Mouse (Mus musculus): ENCODE measurements around the gene Trarg1. TPM values are rescaled to one million over a fixed set of nuclear protein-coding genes. Genes with fewer than 3 reads are reported as not detected.

Trarg1 gene
- polyA plus RNA-seq, 1 experiment, result 0.19 TPM

GRCm38 (mm10) chr11:76659138-76659930 lies 20.3 kb upstream of the Trarg1 start:
- no peaks in the 10 kb centered on the region for H3K4me1 ChIP-seq (ENCODE audit: control insufficient read depth, insufficient read depth, low read length)
- TF ChIP-seq POLR2A (IDR thresholded peaks at IDR 0.05; ENCODE audit: control insufficient read depth, low read depth, low read length), result no peak
- no peak for TF ChIP-seq CTCF (IDR thresholded peaks at IDR 0.05; ENCODE audit: control insufficient read depth, insufficient read depth, insufficient replicate concordance, low read depth, low read length)
- H3K27me3 ChIP-seq (ENCODE audit: control insufficient read depth, insufficient read depth, low read length), result no peaks in the 10 kb centered on the region
- no peak overlapping the region for H3K27ac ChIP-seq (ENCODE audit: control insufficient read depth, insufficient read depth, low read depth, low read length)
- H3K36me3 ChIP-seq (ENCODE audit: control insufficient read depth, insufficient read depth, low read length), result no peaks in the 10 kb centered on the region
- no peak overlapping the region for H3K4me3 ChIP-seq (ENCODE audit: control insufficient read depth, low read depth, low read length)

DNA sequence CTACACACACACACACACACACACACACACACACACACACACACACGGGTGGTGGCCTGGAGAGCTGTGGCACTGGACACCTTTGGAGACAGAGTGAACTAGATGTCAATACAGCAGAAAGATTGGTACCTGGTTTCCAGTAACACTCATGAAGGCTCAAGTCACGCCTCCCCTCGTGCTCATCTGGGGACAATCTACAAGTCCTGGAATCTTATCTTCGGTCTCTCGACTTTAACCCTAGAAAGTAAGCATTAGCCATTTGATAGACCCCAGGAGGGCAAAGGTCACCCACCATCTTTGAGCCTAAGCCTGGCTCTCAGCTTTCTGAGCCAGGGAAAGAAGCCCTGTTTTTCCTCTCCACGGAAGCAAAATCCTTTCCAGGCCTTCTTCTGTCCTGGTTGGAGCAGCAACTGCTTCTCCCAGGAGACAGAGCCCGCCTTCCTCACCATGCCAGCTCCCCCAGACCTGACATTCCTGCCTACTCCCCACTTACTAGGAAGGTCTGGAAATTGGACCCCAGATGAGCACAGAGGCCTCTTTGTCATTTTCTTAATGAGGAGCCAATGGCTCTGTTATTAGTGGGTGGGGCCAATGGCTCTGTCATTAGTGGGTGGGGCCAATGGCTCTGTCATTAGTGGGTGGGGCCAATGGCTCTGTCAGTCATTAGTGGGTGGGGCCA lies 17.7 kb upstream of the Trarg1 start:
- Histone ChIP-seq H3K36me3 (ENCODE audit: control insufficient read depth, insufficient read depth, low read length) (no peaks in the 10 kb centered on the region), H3K27me3 (ENCODE audit: control insufficient read depth, insufficient read depth, low read length) (peaks cover 5% of the 10 kb centered on the region), H3K4me3 (ENCODE audit: control insufficient read depth, low read depth, low read length) (peak overlapping the region; percentile 34), H3K4me1 (ENCODE audit: control insufficient read depth, insufficient read depth, low read length) (peaks cover 3% of the 10 kb centered on the region; the same call in 1 of the 2 replicates), H3K27ac (ENCODE audit: control insufficient read depth, insufficient read depth, low read depth, low read length) (no peak overlapping the region)
- TF ChIP-seq CTCF (IDR thresholded peaks at IDR 0.05; ENCODE audit: control insufficient read depth, insufficient read depth, insufficient replicate concordance, low read depth, low read length) (no peak), POLR2A (IDR thresholded peaks at IDR 0.05; ENCODE audit: control insufficient read depth, low read depth, low read length) (no peak)

DNA sequence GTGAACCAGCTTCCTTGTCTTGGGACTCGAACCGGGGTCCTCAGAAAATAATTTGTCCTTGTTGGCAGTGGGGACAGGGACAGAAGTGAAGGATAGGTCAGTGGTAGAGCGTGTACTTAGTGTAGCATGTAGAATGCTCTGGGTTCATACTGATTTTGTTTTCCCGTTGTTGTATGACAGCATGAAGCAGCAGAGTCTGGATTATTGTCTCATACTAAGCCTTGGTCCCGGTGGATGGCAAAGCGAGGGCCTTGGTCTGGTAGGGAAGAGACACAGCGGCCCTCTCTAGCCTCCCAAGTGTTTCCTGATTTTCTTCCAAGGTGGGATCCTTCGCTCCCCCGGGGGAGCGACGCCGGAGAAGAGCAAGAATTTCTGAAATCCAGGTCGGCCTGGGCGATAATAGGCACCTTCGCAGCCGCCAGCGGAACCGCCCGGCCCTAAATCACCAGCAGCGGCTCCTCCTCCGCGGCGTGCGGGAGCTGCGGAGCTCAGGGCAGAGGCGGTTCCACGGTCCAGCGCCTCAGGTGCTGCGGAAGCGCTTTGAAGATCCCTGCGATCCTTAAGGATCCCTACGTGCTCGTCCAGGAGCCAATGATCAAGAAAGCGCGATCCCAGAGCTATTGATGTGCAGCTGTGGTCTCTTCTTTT lies 13.5 kb upstream of the Trarg1 start:
- peaks cover 3% of the 10 kb centered on the region; the same call in 1 of the 2 replicates for H3K4me1 ChIP-seq (ENCODE audit: control insufficient read depth, insufficient read depth, low read length)
- peak overlapping the region; percentile 78 for H3K4me3 ChIP-seq (ENCODE audit: control insufficient read depth, low read depth, low read length)
- peaks cover 5% of the 10 kb centered on the region for H3K27me3 ChIP-seq (ENCODE audit: control insufficient read depth, insufficient read depth, low read length)
- TF ChIP-seq POLR2A (IDR thresholded peaks at IDR 0.05; ENCODE audit: control insufficient read depth, low read depth, low read length) (no peak), CTCF (IDR thresholded peaks at IDR 0.05; ENCODE audit: control insufficient read depth, insufficient read depth, insufficient replicate concordance, low read depth, low read length) (no peak)
- no peak overlapping the region for H3K27ac ChIP-seq (ENCODE audit: control insufficient read depth, insufficient read depth, low read depth, low read length)
- no peaks in the 10 kb centered on the region for H3K36me3 ChIP-seq (ENCODE audit: control insufficient read depth, insufficient read depth, low read length)

- peaks cover 5% of the 10 kb centered on the region for H3K27me3 ChIP-seq (ENCODE audit: control insufficient read depth, insufficient read depth, low read length)
- TF ChIP-seq CTCF (IDR thresholded peaks at IDR 0.05; ENCODE audit: control insufficient read depth, insufficient read depth, insufficient replicate concordance, low read depth, low read length), result no peak
- no peak for TF ChIP-seq POLR2A (IDR thresholded peaks at IDR 0.05; ENCODE audit: control insufficient read depth, low read depth, low read length)
Observed at GRCm38 (mm10) chr11:76667807-76668206, 11.8 kb upstream of the Trarg1 start.

GRCm38 (mm10) chr11:76671871-76672475 lies 7.6 kb upstream of the Trarg1 start, which contains the start of gene Bhlha9:
Gene Bhlha9, plus strand, starts transcription at chr11:76672470.
- H3K27ac ChIP-seq (ENCODE audit: control insufficient read depth, insufficient read depth, low read depth, low read length), result no peak within 1 kb of the TSS
- H3K4me1 ChIP-seq (ENCODE audit: control insufficient read depth, insufficient read depth, low read length), result peaks cover 6% of the 10 kb centered on the region
- peak within 1 kb of the TSS; percentile 56 for H3K4me3 ChIP-seq (ENCODE audit: control insufficient read depth, low read depth, low read length)
- no peaks in the 10 kb centered on the region for H3K27me3 ChIP-seq (ENCODE audit: control insufficient read depth, insufficient read depth, low read length)
- H3K36me3 ChIP-seq (ENCODE audit: control insufficient read depth, insufficient read depth, low read length), result no peaks in the 10 kb centered on the region
- TF ChIP-seq POLR2A (IDR thresholded peaks at IDR 0.05; ENCODE audit: control insufficient read depth, low read depth, low read length) (no peak), CTCF (IDR thresholded peaks at IDR 0.05; ENCODE audit: control insufficient read depth, insufficient read depth, insufficient replicate concordance, low read depth, low read length) (no peak)

More at GRCm38 (mm10) chr11:76667807-76668206, 11.8 kb upstream of the Trarg1 start:
- Histone ChIP-seq H3K36me3 (ENCODE audit: control insufficient read depth, insufficient read depth, low read length) (no peaks in the 10 kb centered on the region), H3K27ac (ENCODE audit: control insufficient read depth, insufficient read depth, low read depth, low read length) (no peak overlapping the region), H3K4me3 (ENCODE audit: control insufficient read depth, low read depth, low read length) (no peak overlapping the region), H3K4me1 (ENCODE audit: control insufficient read depth, insufficient read depth, low read length) (peaks cover 6% of the 10 kb centered on the region)

GRCm38 (mm10) chr11:76672561-76673384 lies 6.8 kb upstream of the Trarg1 start:
- peak overlapping the region; percentile 56 for H3K4me3 ChIP-seq (ENCODE audit: control insufficient read depth, low read depth, low read length)
- peaks cover 6% of the 10 kb centered on the region for H3K4me1 ChIP-seq (ENCODE audit: control insufficient read depth, insufficient read depth, low read length)
- no peak for TF ChIP-seq POLR2A (IDR thresholded peaks at IDR 0.05; ENCODE audit: control insufficient read depth, low read depth, low read length)
- no peak for TF ChIP-seq CTCF (IDR thresholded peaks at IDR 0.05; ENCODE audit: control insufficient read depth, insufficient read depth, insufficient replicate concordance, low read depth, low read length)
- H3K36me3 ChIP-seq (ENCODE audit: control insufficient read depth, insufficient read depth, low read length), result no peaks in the 10 kb centered on the region
- no peak overlapping the region for H3K27ac ChIP-seq (ENCODE audit: control insufficient read depth, insufficient read depth, low read depth, low read length)
- no peaks in the 10 kb centered on the region for H3K27me3 ChIP-seq (ENCODE audit: control insufficient read depth, insufficient read depth, low read length)

All from testis, adult 2 months (tissue).